Mouse (Mus musculus) bone marrow macrophage, adult 2 months (primary cell): ENCODE results near the gene Mip.

Experiments
- CTCF ChIP-seq: IDR thresholded peaks from 2 replicates; pipeline ENCODE4 v1.5.1; 2012; ENCODE audit warnings: low read depth, mild to moderate bottlenecking, low read length, moderate library complexity
- POLR2A ChIP-seq: IDR thresholded peaks from 2 replicates; pipeline ENCODE4 v1.6.1; 2012; ENCODE audit warnings: mild to moderate bottlenecking, low read depth, low read length, borderline replicate concordance

DNA sequence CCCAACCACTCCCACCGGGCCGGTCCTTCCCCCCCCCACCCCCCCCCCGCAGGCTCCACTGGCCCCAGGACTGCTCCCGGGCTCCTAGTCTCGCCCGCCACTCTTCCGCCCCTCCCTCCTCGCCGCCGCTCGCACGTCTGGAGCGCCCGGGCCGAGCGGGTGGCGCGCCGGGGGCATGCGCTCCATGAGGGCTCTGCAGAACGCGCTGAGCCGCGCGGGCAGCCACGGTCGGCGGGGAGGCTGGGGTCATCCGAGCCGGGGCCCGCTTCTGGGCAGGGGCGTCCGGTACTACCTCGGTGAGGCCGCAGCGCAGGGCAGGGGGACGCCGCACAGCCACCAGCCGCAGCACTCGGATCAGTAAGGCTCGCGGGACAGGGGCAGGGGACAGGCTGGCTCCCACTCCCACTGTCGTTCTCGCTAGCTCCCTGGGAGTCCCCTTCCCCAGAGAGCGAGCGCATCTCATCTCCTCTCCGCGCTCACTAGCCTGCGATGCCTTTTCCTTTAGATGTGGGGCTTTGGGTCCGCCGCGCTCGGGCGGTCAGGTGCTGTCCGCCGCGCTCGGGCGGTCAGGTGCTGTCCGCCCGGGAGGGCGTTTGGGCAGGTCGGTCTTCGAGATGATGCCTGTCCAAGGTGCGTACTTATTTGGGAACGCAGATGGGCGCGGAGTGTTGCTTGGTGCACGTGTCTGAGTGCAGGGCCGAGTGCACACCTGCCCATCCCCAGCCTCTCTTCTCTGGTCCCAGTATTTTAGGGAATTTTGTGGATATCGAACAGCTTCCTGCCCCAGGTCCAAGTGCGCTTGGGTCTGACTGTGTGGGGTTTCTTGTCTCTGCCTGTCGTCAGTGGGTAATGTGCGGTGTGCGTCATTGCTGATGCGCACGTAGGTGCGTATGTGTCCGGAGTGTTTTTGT lies 30.8 kb upstream of the Mip start:
- TF ChIP-seq CTCF (no peak), POLR2A (no peak)
